Mouse (Mus musculus) layer of hippocampus, postnatal 10 days (tissue): Measurements from ENCODE around the gene Ythdf2. TPM values are rescaled to one million over a fixed set of nuclear protein-coding genes. Genes with fewer than 3 reads are reported as not detected.
A peak's percentile ranks its signal among the peaks of the same experiment; 100 is the strongest.

Experiments used
- DNase-seq, 2 experiments: peaks; one replicate each; pipeline ENCODE4 v3.0.0; 2021; ENCODE audit warnings: low spot score in 2 of 2
- total RNA-seq, 2 experiments: library from RNA; stranded (reverse); gene quantifications; 2 replicates each; pipeline ENCODE4 v1.2.3; 2021

The Ythdf2 gene
- total RNA-seq, 2 experiments from 2014 or later = 46.2 to 51.7 TPM

GRCm38 (mm10) chr4:132211091-132211942 lies 786 bp downstream of the Ythdf2 start:
- DNase-seq = peak; percentile 28 to 33

- DNase-seq = no peak
Measured at GRCm38 (mm10) chr4:132210325-132210724, 1.8 kb downstream of the Ythdf2 start.

GRCm38 (mm10) chr4:132209299-132209698 lies 2.8 kb downstream of the Ythdf2 start:
- no peak for DNase-seq

- DNase-seq = no peak
Measured at GRCm38 (mm10) chr4:132207280-132207679, 4.8 kb downstream of the Ythdf2 start.

- DNase-seq = no peak
Measured at GRCm38 (mm10) chr4:132198771-132199170, 13.3 kb downstream of the Ythdf2 start.

- DNase-seq = no peak
Measured at GRCm38 (mm10) chr4:132198285-132198712, 13.8 kb downstream of the Ythdf2 start.

GRCm38 (mm10) chr4:132194975-132195374 lies 17.1 kb downstream of the Ythdf2 start:
- no peak for DNase-seq

- no peak for DNase-seq
Measured at GRCm38 (mm10) chr4:132194373-132194772, 17.7 kb downstream of the Ythdf2 start.

GRCm38 (mm10) chr4:132187826-132188401 lies 24.2 kb downstream of the Ythdf2 start:
- no peak for DNase-seq

- no peak for DNase-seq
Measured at GRCm38 (mm10) chr4:132183162-132183561, 28.9 kb downstream of the Ythdf2 start.

- no peak for DNase-seq
Measured at GRCm38 (mm10) chr4:132181721-132182658, 30.1 kb downstream of the Ythdf2 start.

GRCm38 (mm10) chr4:132180710-132181109 lies 31.4 kb downstream of the Ythdf2 start:
- DNase-seq = peak; percentile 62 to 72

GRCm38 (mm10) chr4:132178630-132179059 lies 33.5 kb downstream of the Ythdf2 start:
- DNase-seq = peak; percentile 75 to 79

- DNase-seq = no peak
Measured at GRCm38 (mm10) chr4:132176474-132176873, 35.6 kb downstream of the Ythdf2 start.

- no peak for DNase-seq
Measured at GRCm38 (mm10) chr4:132170891-132171290, 41.2 kb downstream of the Ythdf2 start.

GRCm38 (mm10) chr4:132169761-132170160 lies 42.3 kb downstream of the Ythdf2 start:
- no peak for DNase-seq

GRCm38 (mm10) chr4:132169271-132169670 lies 42.8 kb downstream of the Ythdf2 start:
- DNase-seq = no peak

GRCm38 (mm10) chr4:132167436-132167835 lies 44.7 kb downstream of the Ythdf2 start:
- DNase-seq = no peak

GRCm38 (mm10) chr4:132166350-132167290 lies 45.5 kb downstream of the Ythdf2 start:
- no peak for DNase-seq

GRCm38 (mm10) chr4:132165691-132166090 lies 46.4 kb downstream of the Ythdf2 start:
- no peak for DNase-seq
